Mouse (Mus musculus) brain, adult 2 months (tissue): ENCODE measurements around the gene Dgkq.

Experiments used
- DNase-seq: peaks from one replicate; pipeline ENCODE4 v3.0.0; 2011; ENCODE audit warnings: low read depth, low spot score

The Dgkq gene

GRCm38 (mm10) chr5:108602537-108602936, 66.9 kb downstream of the Dgkq start:
- peak; percentile 59 for DNase-seq

- no peak for DNase-seq
These were observed 69.5 kb downstream of the Dgkq start for GRCm38 (mm10) chr5:108599923-108600322.
